ENCODE assay signal across 10 mouse cellular contexts in genomic region chr17:88581511-88582021, GRCm38 (mm10). TPM values are rescaled to one million over a fixed set of nuclear protein-coding genes. Genes with fewer than 3 reads are reported as not detected.
DNase-seq lines count a peak whose midpoint lies in the region; ATAC-seq lines count a peak whose summit lies in the region.
"Had no signal": no experiment of that assay in that cellular context is flagged by ENCODE, and none has a peak within 500 bp of the region (broad histone marks: within the 10 kb centered on the region; RNA-seq: fewer than 3 reads in every experiment).

No protein-coding gene starts in this region.

- no peak overlapping the region for H3K27ac ChIP-seq in heart, embryonic 10.5 days
- no peak overlapping the region for H3K27ac ChIP-seq in hindbrain, embryonic 13.5 days

- no peaks in the 10 kb centered on the region for H3K27me3 ChIP-seq in heart, embryonic 10.5 days (ENCODE audit: insufficient read depth, poor library complexity, severe bottlenecking)
- no peaks in the 10 kb centered on the region for H3K27me3 ChIP-seq in hindbrain, embryonic 13.5 days

- H3K4me3 ChIP-seq in heart, embryonic 10.5 days: no peak overlapping the region
- H3K4me3 ChIP-seq in hindbrain, embryonic 13.5 days: no peak overlapping the region

- 80% methylated on average over 6 of the region's 6 CpGs for WGBS in heart, embryonic 10.5 days
- 83% methylated on average over 6 of the region's 6 CpGs for WGBS in hindbrain, embryonic 13.5 days

- no peak overlapping the region for H3K4me2 ChIP-seq in hindbrain, embryonic 13.5 days
- H3K4me2 ChIP-seq: lung, embryonic 14.5 days had no signal

- peaks cover 73% of the 10 kb centered on the region for H3K36me3 ChIP-seq in heart, embryonic 10.5 days
- peaks cover 84% of the 10 kb centered on the region for H3K36me3 ChIP-seq in hindbrain, embryonic 13.5 days

- DNase-seq in heart, adult 11 months: peak; percentile 97
- no peak for DNase-seq in heart, embryonic 10.5 days (ENCODE audit: low spot score)
- peak; percentile 64 to 67 for DNase-seq in B cell, adult 2 months
- DNase-seq in heart, postnatal 25 days (ENCODE audit: low spot score): peak; percentile 22
- peak; percentile 22 for DNase-seq in skeletal muscle tissue, adult 2 months (ENCODE audit: low read depth, low spot score)
- DNase-seq in urinary bladder, postnatal 10 days (ENCODE audit: low spot score): no peak
- DNase-seq in ovary, adult 18-20 months (ENCODE audit: low spot score): no peak
- DNase-seq: lung, embryonic 14.5 days had no signal

- H3K9ac ChIP-seq in hindbrain, embryonic 13.5 days: no peak overlapping the region
- H3K9ac ChIP-seq: lung, embryonic 14.5 days had no signal

- H3K4me1 ChIP-seq in heart, embryonic 10.5 days: no peaks in the 10 kb centered on the region
- H3K4me1 ChIP-seq in hindbrain, embryonic 13.5 days (replicated peaks): no peaks in the 10 kb centered on the region

- no peak for ATAC-seq in hindbrain, embryonic 13.5 days (ENCODE audit: low FRiP score)

- no peaks in the 10 kb centered on the region for H3K9me3 ChIP-seq in heart, embryonic 10.5 days
- no peaks in the 10 kb centered on the region for H3K9me3 ChIP-seq in hindbrain, embryonic 13.5 days

- intact Hi-C loops in heart, postnatal 25 days (cut with DNase I): loop anchor here (5.0 kb wide), 1 partner anchor 61 kb away; no protein-coding TSS in a partner anchor

RNA-seq across cellular contexts. Expression of gene Ston1, which starts 15.9 kb away (rescaled TPM):
- polyA plus RNA-seq in heart, embryonic 10.5 days (2016; fragmentation: Nextera tagmentation; extraction: Ambion mirVana): 3.6 and 4.5 TPM in 2 replicates
- 10 to 100 TPM; 18.5 to 23.7 TPM for total RNA-seq in heart, postnatal 25 days (2021)
- polyA plus RNA-seq in hindbrain, embryonic 13.5 days (2015; fragmentation: Nextera tagmentation; extraction: Ambion mirVana): 2.0 and 2.6 TPM in 2 replicates
- total RNA-seq: common myeloid progenitor, adult 5-6 weeks had no signal

RNA-seq across cellular contexts. Expression of gene Ppp1r21, which starts 51.6 kb away (rescaled TPM):
- polyA plus RNA-seq in heart, embryonic 10.5 days (2016; fragmentation: Nextera tagmentation; extraction: Ambion mirVana): 17.3 and 19.6 TPM in 2 replicates
- 10 to 100 TPM in 1 of 2 experiments, 1 to 10 TPM in 1; 8.4 to 10.2 TPM for total RNA-seq in heart, postnatal 25 days (2021)
- polyA plus RNA-seq in hindbrain, embryonic 13.5 days (2015; fragmentation: Nextera tagmentation; extraction: Ambion mirVana): 36.1 and 38.3 TPM in 2 replicates

Comparison
In these comparisons a context has a peak if more than half of its experiments do, and no peak if none do; other contexts are left out.
1. DNase-seq: peak in heart, adult 11 months (single experiment), B cell, adult 2 months (2 of 2), heart, postnatal 25 days (single experiment) and skeletal muscle tissue, adult 2 months (single experiment); none in heart, embryonic 10.5 days (single experiment), urinary bladder, postnatal 10 days (single experiment) and ovary, adult 18-20 months (single experiment).